Mouse (Mus musculus): ENCODE data around the gene Cphx1. TPM values are rescaled to one million over a fixed set of nuclear protein-coding genes. Genes with fewer than 3 reads are reported as not detected.

The Cphx1 gene
- total RNA-seq, 1 experiment, result 1.0 TPM

Other genes starting within 250 kb of the Cphx1 start
- 24.9 and 27.0 TPM in 2 replicates for gene Ppif, start 244.2 kb upstream of the Cphx1 start, total RNA-seq (2012; rRNA removed)
- 4.1 and 5.7 TPM in 2 replicates for gene Zcchc24, start 169.3 kb upstream of the Cphx1 start, total RNA-seq (2012; rRNA removed)
- gene Anxa11, start 96.1 kb upstream of the Cphx1 start, total RNA-seq (2012; rRNA removed), result 17.0 and 18.7 TPM in 2 replicates
- gene Plac9a, start 35.2 kb upstream of the Cphx1 start, total RNA-seq (2012; rRNA removed), result 1.3 and 6.5 TPM in 2 replicates
- 1.7 and 2.4 TPM in 2 replicates for gene Tmem254a, start 10.6 kb upstream of the Cphx1 start, total RNA-seq (2012; rRNA removed)
- gene Duxbl1, start 40.3 kb downstream of the Cphx1 start, total RNA-seq (2012; rRNA removed), result 0.32 TPM in 1 of 2 replicates, not detected in the other
- gene Gm9780, start 104.4 kb downstream of the Cphx1 start, total RNA-seq (2012; rRNA removed), result 5.2 and 6.3 TPM in 2 replicates
- gene Tmem254c, start 129.1 kb downstream of the Cphx1 start, total RNA-seq (2012; rRNA removed), result 23.6 and 25.1 TPM in 2 replicates
- gene Cphx2, start 143.2 kb downstream of the Cphx1 start, total RNA-seq (2012; rRNA removed), result 0.49 and 1.6 TPM in 2 replicates
- 4.5 and 12.3 TPM in 2 replicates for gene Cphx3, start 144.0 kb downstream of the Cphx1 start, total RNA-seq (2012; rRNA removed)
- 7.2 and 9.1 TPM in 2 replicates for gene Duxbl2, start 180.0 kb downstream of the Cphx1 start, total RNA-seq (2012; rRNA removed)
- 14.1 and 24.9 TPM in 2 replicates for gene Plac9b, start 244.2 kb downstream of the Cphx1 start, total RNA-seq (2012; rRNA removed)